Mouse (Mus musculus): ENCODE measurements around the gene Nhlrc3. TPM values are rescaled to one million over a fixed set of nuclear protein-coding genes. Genes with fewer than 3 reads are reported as not detected.

Gene Nhlrc3
- 11.5 and 11.9 TPM in 2 replicates for polyA plus RNA-seq (2015; fragmentation: Nextera tagmentation; extraction: Ambion mirVana)

GRCm38 (mm10) chr3:53463046-53463764 lies at the start of gene Nhlrc3, which contains the start of gene Proser1:
Nhlrc3 (minus strand) TSS chr3:53463332.
Proser1 (plus strand) TSS chr3:53463666.
- ATAC-seq (ENCODE audit: low FRiP score, low TSS enrichment) = peak; percentile 99
- peak within 1 kb of the TSS; percentile 86 for H3K4me2 ChIP-seq (replicated peaks; ENCODE audit: low read depth, low read length)
- no peaks in the 10 kb centered on the region for H3K9me3 ChIP-seq (ENCODE audit: low read length)
- H3K36me3 ChIP-seq (ENCODE audit: insufficient read depth, low read length) = peaks cover 14% of the 10 kb centered on the region; the same call in 1 of the 2 replicates
- peak within 1 kb of the TSS; percentile 89 for H3K9ac ChIP-seq (replicated peaks; ENCODE audit: low read length)
- peak within 1 kb of the TSS; percentile 82 for H3K4me3 ChIP-seq (ENCODE audit: low read length)
- under 1% methylated on average over 52 of the region's 52 CpGs for WGBS
- H3K4me1 ChIP-seq (ENCODE audit: insufficient read depth, low read length) = peaks cover 27% of the 10 kb centered on the region
- H3K27me3 ChIP-seq (ENCODE audit: insufficient read depth, low read length) = no peaks in the 10 kb centered on the region
- peak within 1 kb of the TSS; percentile 93 for H3K27ac ChIP-seq (ENCODE audit: low read length)

DNA sequence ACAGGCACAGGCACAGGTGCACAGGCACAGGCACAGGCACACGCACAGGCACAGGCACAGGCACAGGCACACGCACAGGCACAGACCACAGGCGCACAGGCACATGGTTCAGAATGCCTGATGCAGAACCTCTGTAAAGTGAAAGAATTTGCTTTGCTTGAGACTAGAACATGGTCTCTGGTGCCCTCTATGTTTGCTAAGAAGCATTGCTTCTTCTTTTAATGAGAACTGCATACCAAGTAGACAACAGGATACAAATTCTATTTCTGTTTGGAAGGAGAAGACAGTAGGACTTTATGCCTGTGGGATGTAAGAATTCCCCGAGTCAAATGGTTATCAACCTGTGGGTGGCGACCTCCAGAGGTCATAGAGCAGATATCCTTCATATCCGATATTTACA lies 39.3 kb upstream of the Nhlrc3 start:
- ATAC-seq (ENCODE audit: low FRiP score, low TSS enrichment) = no peak
- WGBS = 68% methylated on average over 6 of the region's 6 CpGs

DNA sequence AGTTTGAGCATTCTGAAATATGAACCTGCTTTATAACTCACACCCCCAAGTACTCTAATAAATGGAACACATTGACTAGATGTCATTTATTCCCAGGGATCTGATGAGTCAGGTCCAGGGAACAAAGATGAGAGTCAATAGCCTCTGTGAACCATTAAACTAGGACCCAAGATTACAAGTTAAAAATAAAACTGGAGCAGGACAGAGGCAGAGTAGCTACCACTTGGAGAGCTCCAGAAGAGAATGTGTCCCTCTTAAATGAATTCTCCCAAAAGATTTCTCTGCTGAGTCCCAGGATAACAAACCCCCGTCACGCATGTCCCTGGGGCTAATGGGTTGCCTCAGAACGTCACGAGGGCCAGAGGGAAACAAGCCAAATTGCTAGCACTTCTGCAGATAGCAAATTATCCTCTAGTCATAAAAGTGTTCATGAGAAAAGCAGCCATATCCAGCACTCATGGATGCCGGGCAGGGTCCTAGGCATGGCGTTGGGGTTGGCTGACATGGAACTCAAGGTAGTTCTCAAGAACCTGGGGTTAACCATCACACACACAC lies 35.3 kb upstream of the Nhlrc3 start:
- peak; percentile 57; the same call in 1 of the 2 replicates for ATAC-seq (ENCODE audit: low FRiP score, low TSS enrichment)
- Histone ChIP-seq H3K4me1 (ENCODE audit: insufficient read depth, low read length) (no peaks in the 10 kb centered on the region), H3K9ac (replicated peaks; ENCODE audit: low read length) (no peak overlapping the region), H3K4me3 (ENCODE audit: low read length) (no peak overlapping the region), H3K4me2 (replicated peaks; ENCODE audit: low read depth, low read length) (no peak overlapping the region), H3K9me3 (ENCODE audit: low read length) (no peaks in the 10 kb centered on the region), H3K36me3 (ENCODE audit: insufficient read depth, low read length) (no peaks in the 10 kb centered on the region), H3K27ac (ENCODE audit: low read length) (peak overlapping the region; percentile 64), H3K27me3 (ENCODE audit: insufficient read depth, low read length) (no peaks in the 10 kb centered on the region)
- 49% methylated on average over 6 of the region's 6 CpGs for WGBS

More for the DNA sequence above, 39.3 kb upstream of the Nhlrc3 start:
- H3K9me3 ChIP-seq (ENCODE audit: low read length) = no peaks in the 10 kb centered on the region
- no peaks in the 10 kb centered on the region for H3K4me1 ChIP-seq (ENCODE audit: insufficient read depth, low read length)
- no peak overlapping the region for H3K9ac ChIP-seq (replicated peaks; ENCODE audit: low read length)
- H3K4me2 ChIP-seq (replicated peaks; ENCODE audit: low read depth, low read length) = no peak overlapping the region
- H3K27ac ChIP-seq (ENCODE audit: low read length) = no peak overlapping the region
- no peak overlapping the region for H3K4me3 ChIP-seq (ENCODE audit: low read length)
- H3K27me3 ChIP-seq (ENCODE audit: insufficient read depth, low read length) = no peaks in the 10 kb centered on the region
- H3K36me3 ChIP-seq (ENCODE audit: insufficient read depth, low read length) = no peaks in the 10 kb centered on the region

GRCm38 (mm10) chr3:53488353-53488752 lies 25.2 kb upstream of the Nhlrc3 start, which contains the start of gene Stoml3:
Stoml3 (plus strand) TSS chr3:53488653.
- Histone ChIP-seq H3K4me2 (replicated peaks; ENCODE audit: low read depth, low read length) (no peak within 1 kb of the TSS), H3K9me3 (ENCODE audit: low read length) (no peaks in the 10 kb centered on the region), H3K4me3 (ENCODE audit: low read length) (no peak within 1 kb of the TSS), H3K9ac (replicated peaks; ENCODE audit: low read length) (no peak within 1 kb of the TSS), H3K4me1 (ENCODE audit: insufficient read depth, low read length) (peaks cover 15% of the 10 kb centered on the region), H3K36me3 (ENCODE audit: insufficient read depth, low read length) (no peaks in the 10 kb centered on the region), H3K27ac (ENCODE audit: low read length) (no peak within 1 kb of the TSS), H3K27me3 (ENCODE audit: insufficient read depth, low read length) (no peaks in the 10 kb centered on the region)
- no peak for ATAC-seq (ENCODE audit: low FRiP score, low TSS enrichment)
- WGBS = 56% methylated on average over 6 of the region's 6 CpGs

DNA sequence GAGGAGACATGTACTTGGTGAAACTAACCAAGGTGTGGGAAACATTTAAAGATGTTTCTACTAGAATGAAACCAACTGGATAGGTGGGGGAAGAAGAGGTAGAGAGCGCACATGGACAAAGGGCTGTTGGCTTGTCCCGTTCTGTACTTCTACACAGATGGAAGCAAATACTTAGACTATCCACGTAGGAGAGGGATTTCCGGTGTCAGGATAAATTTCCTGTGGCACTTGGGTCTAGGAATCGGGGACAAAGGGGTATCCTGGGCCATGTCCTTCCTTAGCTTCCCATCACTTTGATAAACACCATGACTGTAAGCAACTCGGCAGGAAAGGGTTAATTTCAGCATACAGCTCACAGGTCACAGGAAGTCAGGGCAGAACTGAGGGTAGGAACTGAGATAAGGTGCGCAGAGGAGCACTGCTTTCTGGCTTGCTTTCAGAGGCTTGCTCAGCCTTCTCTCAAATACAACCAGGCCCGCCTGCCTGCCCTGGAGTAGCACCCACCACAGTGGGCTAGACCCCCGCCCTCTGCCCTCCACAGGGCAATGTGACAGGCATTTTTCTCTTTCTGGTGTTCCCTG lies 24.0 kb upstream of the Nhlrc3 start:
- H3K9me3 ChIP-seq (ENCODE audit: low read length) = no peaks in the 10 kb centered on the region
- no peak overlapping the region for H3K27ac ChIP-seq (ENCODE audit: low read length)
- no peak overlapping the region for H3K9ac ChIP-seq (replicated peaks; ENCODE audit: low read length)
- no peak overlapping the region for H3K4me3 ChIP-seq (ENCODE audit: low read length)
- WGBS = 54% methylated on average over 9 of the region's 9 CpGs
- ATAC-seq (ENCODE audit: low FRiP score, low TSS enrichment) = no peak
- peaks cover 5% of the 10 kb centered on the region; the same call in 1 of the 2 replicates for H3K36me3 ChIP-seq (ENCODE audit: insufficient read depth, low read length)
- H3K4me1 ChIP-seq (ENCODE audit: insufficient read depth, low read length) = peaks cover 15% of the 10 kb centered on the region
- no peaks in the 10 kb centered on the region for H3K27me3 ChIP-seq (ENCODE audit: insufficient read depth, low read length)
- no peak overlapping the region for H3K4me2 ChIP-seq (replicated peaks; ENCODE audit: low read depth, low read length)

- no peaks in the 10 kb centered on the region for H3K9me3 ChIP-seq (ENCODE audit: low read length)
- peaks cover 15% of the 10 kb centered on the region for H3K4me1 ChIP-seq (ENCODE audit: insufficient read depth, low read length)
- H3K9ac ChIP-seq (replicated peaks; ENCODE audit: low read length) = no peak overlapping the region
- no peaks in the 10 kb centered on the region for H3K27me3 ChIP-seq (ENCODE audit: insufficient read depth, low read length)
- H3K27ac ChIP-seq (ENCODE audit: low read length) = no peak overlapping the region
- WGBS = 69% methylated on average over 10 of the region's 10 CpGs
- ATAC-seq (ENCODE audit: low FRiP score, low TSS enrichment) = no peak
- no peak overlapping the region for H3K4me3 ChIP-seq (ENCODE audit: low read length)
- H3K36me3 ChIP-seq (ENCODE audit: insufficient read depth, low read length) = peaks cover 9% of the 10 kb centered on the region; the same call in 1 of the 2 replicates
- no peak overlapping the region for H3K4me2 ChIP-seq (replicated peaks; ENCODE audit: low read depth, low read length)
Observed at GRCm38 (mm10) chr3:53486561-53486960, 23.4 kb upstream of the Nhlrc3 start.

GRCm38 (mm10) chr3:53483414-53484059 lies 20.4 kb upstream of the Nhlrc3 start:
- peaks cover 31% of the 10 kb centered on the region for H3K36me3 ChIP-seq (ENCODE audit: insufficient read depth, low read length)
- no peak for ATAC-seq (ENCODE audit: low FRiP score, low TSS enrichment)
- 81% methylated on average over 8 of the region's 8 CpGs for WGBS
- H3K4me1 ChIP-seq (ENCODE audit: insufficient read depth, low read length) = peaks cover 15% of the 10 kb centered on the region
- H3K4me3 ChIP-seq (ENCODE audit: low read length) = no peak overlapping the region
- H3K9me3 ChIP-seq (ENCODE audit: low read length) = no peaks in the 10 kb centered on the region
- no peaks in the 10 kb centered on the region for H3K27me3 ChIP-seq (ENCODE audit: insufficient read depth, low read length)
- H3K4me2 ChIP-seq (replicated peaks; ENCODE audit: low read depth, low read length) = no peak overlapping the region
- no peak overlapping the region for H3K27ac ChIP-seq (ENCODE audit: low read length)
- no peak overlapping the region for H3K9ac ChIP-seq (replicated peaks; ENCODE audit: low read length)

GRCm38 (mm10) chr3:53478419-53479046 lies 15.4 kb upstream of the Nhlrc3 start:
- peak; percentile 44; the same call in 1 of the 2 replicates for ATAC-seq (ENCODE audit: low FRiP score, low TSS enrichment)

DNA sequence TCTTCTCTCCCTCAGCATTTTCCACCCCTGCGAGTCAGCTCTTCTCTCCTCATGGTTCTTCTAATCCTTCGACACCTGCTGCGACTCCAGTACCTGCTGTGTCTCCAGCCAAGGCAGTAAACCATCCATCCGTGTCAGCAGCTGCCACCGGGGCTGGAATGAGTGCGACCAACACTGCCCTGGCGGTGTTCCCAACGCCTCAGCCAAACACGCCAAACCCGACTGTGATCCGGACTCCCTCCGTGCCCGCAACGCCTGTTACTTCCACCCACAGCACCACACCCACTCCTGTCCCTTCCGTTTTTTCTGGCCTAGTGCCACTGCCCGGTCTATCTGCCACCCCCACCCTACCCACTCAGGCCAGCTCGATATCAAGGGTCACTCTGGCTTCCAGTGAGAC lies 14.3 kb upstream of the Nhlrc3 start:
- WGBS = 68% methylated on average over 17 of the region's 17 CpGs
- ATAC-seq (ENCODE audit: low FRiP score, low TSS enrichment) = peak; percentile 52; the same call in 1 of the 2 replicates
- H3K9ac ChIP-seq (replicated peaks; ENCODE audit: low read length) = no peak overlapping the region
- H3K4me2 ChIP-seq (replicated peaks; ENCODE audit: low read depth, low read length) = no peak overlapping the region
- H3K4me3 ChIP-seq (ENCODE audit: low read length) = no peak overlapping the region
- H3K27ac ChIP-seq (ENCODE audit: low read length) = no peak overlapping the region
- H3K36me3 ChIP-seq (ENCODE audit: insufficient read depth, low read length) = peaks cover 82% of the 10 kb centered on the region
- H3K27me3 ChIP-seq (ENCODE audit: insufficient read depth, low read length) = no peaks in the 10 kb centered on the region
- no peaks in the 10 kb centered on the region for H3K4me1 ChIP-seq (ENCODE audit: insufficient read depth, low read length)
- no peaks in the 10 kb centered on the region for H3K9me3 ChIP-seq (ENCODE audit: low read length)

More at GRCm38 (mm10) chr3:53478419-53479046, 15.4 kb upstream of the Nhlrc3 start:
- H3K4me2 ChIP-seq (replicated peaks; ENCODE audit: low read depth, low read length) = no peak overlapping the region
- H3K36me3 ChIP-seq (ENCODE audit: insufficient read depth, low read length) = peaks cover 72% of the 10 kb centered on the region
- no peaks in the 10 kb centered on the region for H3K27me3 ChIP-seq (ENCODE audit: insufficient read depth, low read length)
- no peak overlapping the region for H3K4me3 ChIP-seq (ENCODE audit: low read length)
- no peaks in the 10 kb centered on the region for H3K4me1 ChIP-seq (ENCODE audit: insufficient read depth, low read length)
- H3K9me3 ChIP-seq (ENCODE audit: low read length) = no peaks in the 10 kb centered on the region
- no peak overlapping the region for H3K9ac ChIP-seq (replicated peaks; ENCODE audit: low read length)
- no peak overlapping the region for H3K27ac ChIP-seq (ENCODE audit: low read length)
- WGBS = 97% methylated on average over 30 of the region's 30 CpGs

Measured in kidney, embryonic 16.5 days (tissue).